Mouse (Mus musculus) liver, postnatal 0 days (tissue): Measurements from ENCODE around the gene Eng.

Experiments
- CTCF ChIP-seq: sonication (generic); IDR thresholded peaks from 2 replicates; pipeline ENCODE4 v1.5.1; 2016; ENCODE audit warnings: antibody characterized with exemption, low read depth
- EP300 ChIP-seq: IDR thresholded peaks from 2 replicates; pipeline ENCODE4 v1.6.1; 2016; ENCODE audit warnings: antibody characterized with exemption, low read depth, mild to moderate bottlenecking

DNA sequence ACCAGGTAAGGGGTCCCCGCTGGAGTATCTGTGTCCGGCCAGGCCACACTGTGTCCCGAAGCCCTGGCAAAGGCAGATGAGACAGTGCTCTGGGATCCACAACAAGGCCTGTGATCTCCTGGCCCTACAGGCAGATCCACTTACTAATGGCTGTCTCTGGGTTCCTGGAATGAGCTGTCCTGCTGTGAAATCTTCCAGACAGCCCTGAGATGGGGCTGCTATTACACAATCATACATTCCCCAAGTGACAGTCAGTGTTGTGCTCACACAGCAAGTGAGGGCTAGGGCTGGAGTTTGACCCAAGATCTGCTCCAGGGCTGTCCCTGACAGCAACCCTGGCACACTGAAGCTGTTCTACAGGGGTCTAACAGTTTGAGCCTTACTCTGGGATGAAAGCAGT is 39.4 kb downstream of the Eng start:
- TF ChIP-seq EP300 (no peak), CTCF (no peak)
